Mouse (Mus musculus) embryonic facial prominence, embryonic 12.5 days (tissue): ENCODE results near the gene Irf8. TPM values are rescaled to one million over a fixed set of nuclear protein-coding genes. Genes with fewer than 3 reads are reported as not detected.

Experiments
- polyA plus RNA-seq: library from polyadenylated mRNA; unstranded; fragments of >200 nt; fragmentation: Nextera tagmentation; extraction: Ambion mirVana; gene quantifications from 2 replicates; pipeline ENCODE4 v1.2.1, GENCODE M21; 2016

Gene Irf8
- polyA plus RNA-seq, 1 experiment from 2014 or later, result 4.7 TPM

Other genes with a start within 250 kb of the Irf8 start
- gene Gins2, start 147.1 kb upstream of the Irf8 start, polyA plus RNA-seq, result 109 and 115 TPM in 2 replicates
- gene 1190005I06Rik, start 88.7 kb upstream of the Irf8 start, polyA plus RNA-seq, result 6.5 and 11.8 TPM in 2 replicates
- 3.2 and 8.2 TPM in 2 replicates for gene Gm27021, start 68.3 kb upstream of the Irf8 start, polyA plus RNA-seq
- 901 and 909 TPM in 2 replicates for gene Cox4i1, start 68.1 kb upstream of the Irf8 start, polyA plus RNA-seq
- 257 and 260 TPM in 2 replicates for gene Emc8, start 67.8 kb upstream of the Irf8 start, polyA plus RNA-seq